Mouse (Mus musculus) midbrain, embryonic 13.5 days (tissue): ENCODE results near the gene Gpc4. TPM values are rescaled to one million over a fixed set of nuclear protein-coding genes. Genes with fewer than 3 reads are reported as not detected.

Experiments
- ATAC-seq: fragments of 200-750 bp; cut with Nextera tagmentation; 2 replicates; pipeline ENCODE4 v1.8.0; 2017; ENCODE audit warnings: mild to moderate bottlenecking, moderate TSS enrichment, moderate library complexity
- H3K27ac ChIP-seq: fragments of 300-500 bp; sonication (generic); 2 replicates; pipeline ENCODE4 v1.5.1; 2015; ENCODE audit warnings: inconsistent platforms, mild to moderate bottlenecking, moderate library complexity
- H3K27me3 ChIP-seq: fragments of 300-500 bp; sonication (generic); 2 replicates; pipeline ENCODE4 v1.6.1; 2015; ENCODE audit warnings: mild to moderate bottlenecking, inconsistent platforms
- H3K36me3 ChIP-seq: fragments of 300-500 bp; sonication (generic); 2 replicates; pipeline ENCODE4 v1.6.1; 2015; ENCODE audit warnings: mild to moderate bottlenecking, inconsistent platforms
- H3K4me1 ChIP-seq: fragments of 300-500 bp; sonication (generic); replicated peaks from 2 replicates; pipeline ENCODE4 v1.6.1; 2015; ENCODE audit warnings: inconsistent platforms
- H3K4me2 ChIP-seq: fragments of 300-500 bp; sonication (generic); replicated peaks from 2 replicates; pipeline ENCODE4 v1.6.1; 2015; ENCODE audit warnings: moderate library complexity, mild to moderate bottlenecking, inconsistent platforms
- H3K4me3 ChIP-seq: fragments of 300-500 bp; sonication (generic); replicated peaks from 2 replicates; pipeline ENCODE4 v1.5.1; 2015; ENCODE audit warnings: mild to moderate bottlenecking, inconsistent platforms
- H3K9ac ChIP-seq: fragments of 300-500 bp; sonication (generic); replicated peaks from 2 replicates; pipeline ENCODE4 v1.6.1; 2015; ENCODE audit warnings: mild to moderate bottlenecking, inconsistent platforms
- H3K9me3 ChIP-seq: fragments of 300-500 bp; sonication (generic); 2 replicates; pipeline ENCODE4 v1.6.1; 2016; ENCODE audit warnings: mild to moderate bottlenecking, inconsistent platforms
- WGBS: fragments of 180-500 bp; shearing (Covaris S2); methylation state at CpG from one replicate; pipeline ENCODE4 v1.1.7; 2015; 5-methylcytosine and 5-hydroxymethylcytosine counted together
- polyA plus RNA-seq: library from polyadenylated mRNA; unstranded; fragments of >200 nt; fragmentation: Nextera tagmentation; extraction: Ambion mirVana; gene quantifications from 2 replicates; pipeline ENCODE4 v1.2.1, GENCODE M21; 2015

Gpc4 gene
- polyA plus RNA-seq, 1 experiment from 2014 or later: 13.3 TPM

GRCm38 (mm10) chrX:52087726-52088348 is 77.2 kb downstream of the Gpc4 start:
- Histone ChIP-seq H3K4me2 (no peak overlapping the region), H3K9ac (no peak overlapping the region), H3K27me3 (no peaks in the 10 kb centered on the region), H3K4me1 (no peaks in the 10 kb centered on the region), H3K36me3 (no peaks in the 10 kb centered on the region), H3K9me3 (no peaks in the 10 kb centered on the region), H3K27ac (no peak overlapping the region), H3K4me3 (no peak overlapping the region)
- peak; percentile 69; the same call in 1 of the 2 replicates for ATAC-seq
- 35% methylated on average over 7 of the region's 7 CpGs for WGBS

GRCm38 (mm10) chrX:52086885-52087573 is 78.0 kb downstream of the Gpc4 start:
- Histone ChIP-seq H3K9ac (no peak overlapping the region), H3K27me3 (no peaks in the 10 kb centered on the region), H3K27ac (no peak overlapping the region), H3K36me3 (no peaks in the 10 kb centered on the region), H3K4me1 (no peaks in the 10 kb centered on the region), H3K9me3 (no peaks in the 10 kb centered on the region), H3K4me2 (no peak overlapping the region), H3K4me3 (no peak overlapping the region)
- 62% methylated on average over 8 of the region's 8 CpGs for WGBS
- no peak for ATAC-seq

GRCm38 (mm10) chrX:52083557-52083956 is 81.5 kb downstream of the Gpc4 start:
- Histone ChIP-seq H3K9ac (no peak overlapping the region), H3K4me1 (no peaks in the 10 kb centered on the region), H3K4me3 (no peak overlapping the region), H3K27ac (no peak overlapping the region), H3K4me2 (no peak overlapping the region), H3K27me3 (no peaks in the 10 kb centered on the region), H3K9me3 (no peaks in the 10 kb centered on the region), H3K36me3 (no peaks in the 10 kb centered on the region)
- 81% methylated on average over 3 of the region's 3 CpGs for WGBS
- ATAC-seq: no peak

- H3K9ac ChIP-seq: no peak overlapping the region
- 82% methylated on average over 2 of the region's 2 CpGs for WGBS
- ATAC-seq: no peak
These were observed 92.6 kb downstream of the Gpc4 start for GRCm38 (mm10) chrX:52072410-52072809.

GRCm38 (mm10) chrX:52053416-52053815 is 111.6 kb downstream of the Gpc4 start:
- H3K9me3 ChIP-seq: no peaks in the 10 kb centered on the region
- no peaks in the 10 kb centered on the region for H3K4me1 ChIP-seq
- H3K4me3 ChIP-seq: no peak overlapping the region
- no peak overlapping the region for H3K27ac ChIP-seq
- 80% methylated on average over 13 of the region's 13 CpGs for WGBS
- no peak for ATAC-seq
- H3K4me2 ChIP-seq: no peak overlapping the region
- no peak overlapping the region for H3K9ac ChIP-seq
- H3K27me3 ChIP-seq: no peaks in the 10 kb centered on the region
- no peaks in the 10 kb centered on the region for H3K36me3 ChIP-seq

More at GRCm38 (mm10) chrX:52072410-52072809, 92.6 kb downstream of the Gpc4 start:
- Histone ChIP-seq H3K27ac (no peak overlapping the region), H3K4me1 (no peaks in the 10 kb centered on the region), H3K27me3 (no peaks in the 10 kb centered on the region), H3K4me3 (no peak overlapping the region), H3K36me3 (no peaks in the 10 kb centered on the region), H3K4me2 (no peak overlapping the region), H3K9me3 (no peaks in the 10 kb centered on the region)

- 55% methylated on average over 5 of the region's 5 CpGs for WGBS
- ATAC-seq: no peak
These were observed 113.0 kb downstream of the Gpc4 start for GRCm38 (mm10) chrX:52052011-52052410.

GRCm38 (mm10) chrX:52050941-52051340 is 114.1 kb downstream of the Gpc4 start:
- H3K4me2 ChIP-seq: no peak overlapping the region
- ATAC-seq: no peak
- no peak overlapping the region for H3K27ac ChIP-seq
- no peaks in the 10 kb centered on the region for H3K9me3 ChIP-seq
- H3K9ac ChIP-seq: no peak overlapping the region
- H3K4me3 ChIP-seq: no peak overlapping the region
- WGBS: 58% methylated on average over 4 of the region's 4 CpGs
- no peaks in the 10 kb centered on the region for H3K36me3 ChIP-seq
- no peaks in the 10 kb centered on the region for H3K4me1 ChIP-seq
- H3K27me3 ChIP-seq: no peaks in the 10 kb centered on the region

More at GRCm38 (mm10) chrX:52052011-52052410, 113.0 kb downstream of the Gpc4 start:
- Histone ChIP-seq H3K27ac (no peak overlapping the region), H3K4me3 (no peak overlapping the region), H3K4me1 (no peaks in the 10 kb centered on the region), H3K36me3 (no peaks in the 10 kb centered on the region), H3K9ac (no peak overlapping the region), H3K9me3 (no peaks in the 10 kb centered on the region), H3K4me2 (no peak overlapping the region), H3K27me3 (no peaks in the 10 kb centered on the region)

- Histone ChIP-seq H3K4me2 (no peak overlapping the region), H3K27ac (no peak overlapping the region), H3K4me3 (no peak overlapping the region), H3K27me3 (no peaks in the 10 kb centered on the region), H3K9ac (no peak overlapping the region), H3K36me3 (no peaks in the 10 kb centered on the region), H3K4me1 (no peaks in the 10 kb centered on the region), H3K9me3 (no peaks in the 10 kb centered on the region)
- WGBS: 61% methylated on average over 1 of the region's 1 CpGs
- no peak for ATAC-seq
These were observed 125.2 kb downstream of the Gpc4 start for GRCm38 (mm10) chrX:52039875-52040274.

- ATAC-seq: no peak
- H3K27me3 ChIP-seq: no peaks in the 10 kb centered on the region
- no peak overlapping the region for H3K9ac ChIP-seq
- no peaks in the 10 kb centered on the region for H3K36me3 ChIP-seq
- H3K9me3 ChIP-seq: no peaks in the 10 kb centered on the region
- H3K27ac ChIP-seq: no peak overlapping the region
- no peak overlapping the region for H3K4me2 ChIP-seq
- WGBS: 83% methylated on average over 7 of the region's 7 CpGs
- H3K4me3 ChIP-seq: no peak overlapping the region
- H3K4me1 ChIP-seq: no peaks in the 10 kb centered on the region
These were observed 134.9 kb downstream of the Gpc4 start for GRCm38 (mm10) chrX:52030146-52030545.

- H3K27me3 ChIP-seq: no peaks in the 10 kb centered on the region
These were observed 147.4 kb downstream of the Gpc4 start for GRCm38 (mm10) chrX:52017660-52018059.

More at GRCm38 (mm10) chrX:52017660-52018059, 147.4 kb downstream of the Gpc4 start:
- H3K9ac ChIP-seq: no peak overlapping the region
- H3K9me3 ChIP-seq: no peaks in the 10 kb centered on the region
- 52% methylated on average over 9 of the region's 9 CpGs for WGBS
- no peaks in the 10 kb centered on the region for H3K36me3 ChIP-seq
- H3K4me3 ChIP-seq: no peak overlapping the region
- H3K4me2 ChIP-seq: no peak overlapping the region
- no peak overlapping the region for H3K27ac ChIP-seq
- H3K4me1 ChIP-seq: no peaks in the 10 kb centered on the region
- no peak for ATAC-seq
